ENCODE assay signal across 33 mouse cellular contexts in the genomic region with DNA sequence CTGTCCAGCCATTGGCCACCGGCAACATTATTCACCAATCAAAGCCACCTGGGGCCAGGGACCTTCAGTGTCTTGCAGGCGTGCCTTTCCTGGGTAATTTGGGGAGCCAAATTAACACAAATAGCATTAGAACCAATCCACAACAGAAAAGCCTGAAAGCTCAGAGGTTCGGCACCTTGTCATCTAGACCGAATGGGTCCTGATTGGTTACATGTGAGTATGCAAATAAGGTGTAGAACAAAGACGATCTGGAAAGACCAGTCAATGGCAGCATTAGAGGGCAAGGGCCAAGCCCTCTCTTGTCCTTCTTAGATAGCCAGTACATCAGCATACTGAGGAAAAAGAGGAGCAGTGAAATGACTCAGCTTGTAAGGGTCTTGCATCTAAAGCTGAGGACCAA.
"Had no signal": no experiment of that assay in that cellular context is flagged by ENCODE, and none has a peak within 500 bp of the region (broad histone marks: within the 10 kb centered on the region; RNA-seq: fewer than 3 reads in every experiment).

No protein-coding gene starts in this region.

- H3K4me1 ChIP-seq: heart, embryonic 12.5 days; heart, embryonic 13.5 days; heart, embryonic 15.5 days; hindbrain, embryonic 10.5 days; hindbrain, embryonic 12.5 days; hindbrain, embryonic 13.5 days; hindbrain, embryonic 15.5 days; intestine, embryonic 15.5 days; kidney, embryonic 15.5 days had no signal

- H3K27ac ChIP-seq: heart, embryonic 13.5 days; heart, embryonic 15.5 days; hindbrain, embryonic 10.5 days; hindbrain, embryonic 12.5 days; hindbrain, embryonic 13.5 days; hindbrain, embryonic 14.5 days; hindbrain, embryonic 15.5 days; hindbrain, postnatal 0 days; intestine, embryonic 15.5 days; kidney, embryonic 15.5 days; kidney, postnatal 0 days; left cerebral cortex, adult 2 months had no signal

- H3K9ac ChIP-seq: heart, embryonic 12.5 days; heart, embryonic 13.5 days; heart, embryonic 15.5 days; hindbrain, embryonic 12.5 days; hindbrain, embryonic 13.5 days; hindbrain, embryonic 14.5 days; hindbrain, embryonic 15.5 days; intestine, embryonic 15.5 days; kidney, embryonic 15.5 days had no signal

- DNase-seq: heart, postnatal 10 days; heart, postnatal 14 days; heart, postnatal 36 days; heart, postnatal 4 days; kidney, adult 11 months; kidney, adult 18-20 months; kidney, adult 2 months; kidney, adult 8-10 months; kidney, adult 9 months; kidney, postnatal 10 days; kidney, postnatal 14 days; kidney, postnatal 25 days; kidney, postnatal 36 days; kidney, postnatal 4 days; layer of hippocampus, adult 9-11 months; layer of hippocampus, postnatal 36 days had no signal

- H3K4me3 ChIP-seq: heart, embryonic 12.5 days; heart, embryonic 13.5 days; heart, embryonic 15.5 days; hindbrain, embryonic 10.5 days; hindbrain, embryonic 12.5 days; hindbrain, embryonic 13.5 days; hindbrain, embryonic 15.5 days; intestine, embryonic 15.5 days; kidney, embryonic 15.5 days; left cerebral cortex, adult 2 months had no signal

- H3K9me3 ChIP-seq: heart, embryonic 12.5 days; heart, embryonic 13.5 days; heart, embryonic 15.5 days; hindbrain, embryonic 10.5 days; hindbrain, embryonic 12.5 days; hindbrain, embryonic 13.5 days; hindbrain, embryonic 15.5 days; intestine, embryonic 15.5 days; kidney, embryonic 15.5 days had no signal

- H3K36me3 ChIP-seq: heart, embryonic 12.5 days; heart, embryonic 13.5 days; heart, embryonic 15.5 days; hindbrain, embryonic 10.5 days; hindbrain, embryonic 12.5 days; hindbrain, embryonic 13.5 days; hindbrain, embryonic 15.5 days; intestine, embryonic 15.5 days; kidney, embryonic 15.5 days had no signal

- H3K27me3 ChIP-seq: heart, embryonic 12.5 days; heart, embryonic 13.5 days; heart, embryonic 15.5 days; hindbrain, embryonic 12.5 days; hindbrain, embryonic 13.5 days; hindbrain, embryonic 15.5 days; intestine, embryonic 15.5 days; kidney, embryonic 15.5 days had no signal

- ATAC-seq: hindbrain, embryonic 16.5 days; hindbrain, postnatal 0 days; inflammation-experienced regulatory T-cells, adult 6 months; intestine, embryonic 15.5 days; intestine, embryonic 16.5 days; intestine, postnatal 0 days had no signal
